Mouse (Mus musculus) layer of hippocampus, postnatal 10 days (tissue): ENCODE results near the gene Hlf. TPM values are rescaled to one million over a fixed set of nuclear protein-coding genes. Genes with fewer than 3 reads are reported as not detected.

Experiments
- DNase-seq, 2 experiments: peaks; one replicate each; pipeline ENCODE4 v3.0.0; 2021; ENCODE audit warnings: low spot score in 2 of 2
- long read RNA-seq: library from polyadenylated mRNA; stranded (forward); transcript quantifications from one replicate; pipeline ENCODE4 v2.0.0, GENCODE M21; 2023
- total RNA-seq, 2 experiments: library from RNA; stranded (reverse); gene quantifications; 2 replicates each; pipeline ENCODE4 v1.2.3; 2021

The Hlf gene
- 10 to 100 TPM; 29.6 to 31.3 TPM for total RNA-seq
- long read RNA-seq, full-length matches to known transcripts = 1 of 14 reads
- long read RNA-seq, partial matches to known transcripts = 1 of 14 reads
- long read RNA-seq, other reads (novel, unspliced or antisense) = 12 of 14 reads

DNA sequence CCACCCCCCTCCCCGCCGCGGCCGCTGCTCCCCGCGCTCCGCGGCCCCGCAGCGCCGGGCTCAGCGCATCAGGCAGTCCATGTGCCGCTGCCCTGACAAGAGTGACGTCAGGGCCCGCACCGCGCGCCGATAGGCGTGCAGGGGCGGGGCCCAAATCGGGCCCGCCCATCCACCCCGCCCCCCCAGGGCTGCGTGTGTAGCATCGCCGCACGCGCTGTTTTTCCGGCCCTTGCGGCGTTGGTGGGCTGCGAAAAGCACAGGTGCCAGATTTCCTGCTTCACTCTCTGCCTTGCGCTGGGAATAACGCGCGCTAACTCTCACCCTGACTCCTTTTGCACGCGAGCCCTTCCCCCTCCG is at the start of gene Hlf:
Gene Hlf, minus strand, starts transcription at position 79 of the 357 bp plus-strand sequence.
- peak; percentile 91 to 94 for DNase-seq

DNA sequence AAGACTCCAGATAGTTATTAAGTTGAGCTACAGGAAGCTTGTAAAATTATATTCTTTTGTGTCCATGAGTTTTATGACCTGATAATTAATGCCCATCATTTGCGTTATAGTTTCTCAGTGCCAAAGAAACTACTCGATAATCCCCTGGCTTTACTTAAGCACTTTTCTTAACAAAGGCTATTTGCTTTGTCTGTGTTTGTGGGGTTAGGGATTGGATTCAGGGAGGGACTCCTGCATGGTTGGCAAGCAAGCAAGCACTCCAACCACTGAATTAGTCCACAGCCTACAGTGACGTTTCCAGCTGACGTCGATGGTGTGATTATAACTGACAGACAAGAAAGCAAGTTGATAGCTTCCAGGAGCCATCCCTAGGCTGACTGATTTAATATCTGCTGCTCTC is 48.1 kb upstream of the Hlf start:
- DNase-seq = no peak

DNA sequence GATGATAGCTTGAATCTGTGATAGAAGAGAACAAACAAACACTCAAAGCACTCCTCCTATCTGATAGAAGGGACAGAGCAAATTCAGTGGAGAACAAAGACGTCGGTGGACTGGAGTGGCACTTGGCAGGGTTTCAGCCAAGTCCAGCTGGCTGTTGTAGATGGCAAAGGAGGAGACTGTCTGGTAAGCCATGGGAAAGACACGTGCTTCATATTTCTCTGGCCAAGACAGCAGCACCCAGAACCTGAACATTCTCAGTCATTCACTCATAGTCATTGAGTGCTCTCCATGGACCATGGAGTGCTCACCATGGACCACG is 34.5 kb upstream of the Hlf start:
- no peak for DNase-seq

DNA sequence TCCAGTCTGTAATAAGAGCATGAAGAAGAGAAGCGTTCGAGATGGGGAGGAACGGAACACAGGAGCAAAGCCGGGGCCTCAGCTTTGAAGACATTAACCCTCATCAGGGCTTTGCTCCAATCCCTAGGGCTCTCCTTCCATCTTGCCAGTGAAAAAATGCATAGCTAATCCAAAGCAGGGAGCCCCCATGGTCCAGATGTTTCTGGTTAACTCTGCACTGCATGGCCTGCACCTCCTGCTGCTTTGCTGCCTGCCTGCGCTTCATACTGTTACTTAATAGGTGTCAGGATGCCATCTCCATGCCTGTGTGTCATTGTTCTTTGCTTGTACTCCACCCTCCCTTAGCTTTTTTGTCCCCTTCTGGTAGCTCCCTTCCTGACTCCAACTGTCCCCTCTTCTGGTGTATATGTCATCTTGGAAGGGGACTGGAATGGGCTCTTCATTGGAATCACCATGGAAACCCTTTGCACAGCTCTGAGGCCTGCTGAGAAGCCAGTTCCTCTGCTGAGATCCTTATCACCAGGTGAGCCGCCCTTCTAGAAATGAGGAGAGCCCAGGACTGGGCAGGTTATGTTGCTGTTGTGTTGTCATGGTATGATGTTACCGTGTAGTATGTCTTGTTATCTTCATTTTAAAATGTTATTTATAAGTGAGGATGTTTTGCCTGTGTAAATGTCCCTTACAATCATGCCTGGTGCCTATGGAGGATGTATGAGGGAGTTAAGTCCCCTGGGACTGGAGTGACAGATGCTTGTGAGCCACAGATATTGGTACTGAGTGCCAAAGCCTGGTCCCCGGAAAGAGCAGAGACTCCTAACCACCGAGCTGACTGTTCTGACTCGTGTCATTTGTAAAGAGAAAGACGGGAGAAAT is 33.9 kb upstream of the Hlf start:
- no peak for DNase-seq

DNA sequence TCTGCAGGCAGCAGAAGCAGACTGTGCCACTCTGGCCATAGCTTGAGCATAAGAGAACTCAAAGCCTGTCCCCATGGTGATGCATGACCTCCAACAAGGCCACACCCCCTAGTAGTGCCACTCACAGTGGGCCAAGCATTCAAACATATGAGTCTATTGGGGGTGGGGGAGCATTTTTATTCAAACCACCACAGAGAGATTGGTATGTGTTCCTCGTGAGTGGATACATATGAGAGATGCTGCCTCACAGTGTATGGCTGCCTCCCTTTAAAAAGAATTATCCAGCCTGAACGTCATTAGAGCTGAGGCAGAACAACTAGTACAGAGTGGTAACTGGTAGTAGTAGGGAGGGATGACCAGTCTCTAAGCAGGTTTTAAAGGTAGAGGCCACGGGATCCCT is 33.2 kb upstream of the Hlf start:
- DNase-seq = no peak

DNA sequence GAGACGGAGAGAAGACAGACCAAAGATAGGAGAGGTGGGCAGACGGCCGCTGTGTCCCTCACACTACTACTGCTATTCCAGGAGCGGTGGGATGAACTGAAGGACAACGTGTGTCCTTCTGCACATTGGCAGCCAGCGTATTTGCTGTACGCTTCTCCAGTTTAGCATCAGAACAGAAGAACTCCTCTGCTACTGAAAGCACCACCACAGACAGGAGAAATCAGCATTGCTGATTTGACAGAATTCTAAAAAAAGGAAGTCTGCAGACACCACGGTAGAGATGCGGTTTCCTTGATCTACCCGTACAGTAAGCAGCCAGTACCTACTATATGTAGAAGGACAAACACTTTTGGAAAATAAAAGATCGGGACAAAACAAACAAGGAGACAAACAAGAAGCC is 29.0 kb upstream of the Hlf start:
- DNase-seq = no peak

DNA sequence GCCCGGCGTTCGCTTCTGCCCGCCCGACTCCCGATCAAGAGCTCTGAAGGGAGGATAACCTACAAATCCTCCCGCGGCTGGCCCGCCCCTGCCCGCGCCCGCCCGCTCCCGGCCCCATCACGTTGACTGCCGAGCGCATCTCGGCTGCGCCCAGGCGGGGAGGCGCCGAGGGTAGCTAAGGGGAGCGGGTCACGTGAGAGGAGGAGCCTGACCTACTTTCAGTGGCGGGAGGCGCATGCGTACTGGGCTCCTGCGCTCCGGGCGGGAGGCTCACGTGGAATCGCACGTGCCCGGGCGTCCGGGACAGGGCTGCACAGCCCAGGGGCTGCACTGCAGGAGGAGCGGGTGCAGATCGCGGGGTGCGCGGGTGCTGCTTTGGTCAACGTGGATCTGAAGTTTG is 27.2 kb upstream of the Hlf start:
- peak; percentile 99 for DNase-seq

DNA sequence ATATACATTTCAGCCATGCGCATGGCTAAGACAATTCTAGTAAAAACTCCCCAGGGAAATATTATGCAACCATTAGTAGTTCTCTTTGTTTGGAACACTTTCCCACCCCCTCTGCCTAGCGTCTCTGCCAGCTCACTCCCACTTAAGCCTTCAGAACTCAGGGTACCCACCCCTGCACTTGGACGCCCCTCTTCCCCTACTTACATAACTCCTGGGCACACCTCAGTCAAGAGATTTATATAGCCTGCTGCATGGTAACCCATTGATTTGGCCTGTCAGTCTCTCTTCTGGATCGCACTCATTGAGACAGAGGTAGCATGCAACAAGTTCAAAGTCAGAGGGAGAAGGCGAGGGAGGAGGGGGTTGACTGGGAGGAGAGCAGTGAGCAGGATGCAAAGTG is 26.3 kb upstream of the Hlf start:
- DNase-seq = no peak

DNA sequence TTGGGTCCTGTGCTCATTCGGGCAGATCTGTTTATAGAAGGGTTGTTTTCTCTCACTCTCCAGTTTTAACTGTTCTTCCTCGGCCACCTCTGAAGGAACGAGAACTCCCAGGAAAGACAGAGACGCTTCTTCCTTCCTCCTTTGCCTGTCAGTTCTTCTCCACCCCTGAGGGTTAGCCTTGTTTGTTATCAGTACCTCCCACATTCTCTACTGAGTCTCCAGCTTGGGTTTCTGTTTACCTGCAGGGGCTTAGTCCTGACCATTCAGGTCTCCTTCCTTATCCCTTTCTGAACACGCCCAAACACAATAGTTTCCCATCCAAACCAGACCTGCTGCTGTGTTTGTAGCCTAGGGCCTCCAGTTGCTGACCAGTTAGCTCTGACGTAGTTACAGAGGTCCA is 8.2 kb upstream of the Hlf start:
- DNase-seq = no peak

DNA sequence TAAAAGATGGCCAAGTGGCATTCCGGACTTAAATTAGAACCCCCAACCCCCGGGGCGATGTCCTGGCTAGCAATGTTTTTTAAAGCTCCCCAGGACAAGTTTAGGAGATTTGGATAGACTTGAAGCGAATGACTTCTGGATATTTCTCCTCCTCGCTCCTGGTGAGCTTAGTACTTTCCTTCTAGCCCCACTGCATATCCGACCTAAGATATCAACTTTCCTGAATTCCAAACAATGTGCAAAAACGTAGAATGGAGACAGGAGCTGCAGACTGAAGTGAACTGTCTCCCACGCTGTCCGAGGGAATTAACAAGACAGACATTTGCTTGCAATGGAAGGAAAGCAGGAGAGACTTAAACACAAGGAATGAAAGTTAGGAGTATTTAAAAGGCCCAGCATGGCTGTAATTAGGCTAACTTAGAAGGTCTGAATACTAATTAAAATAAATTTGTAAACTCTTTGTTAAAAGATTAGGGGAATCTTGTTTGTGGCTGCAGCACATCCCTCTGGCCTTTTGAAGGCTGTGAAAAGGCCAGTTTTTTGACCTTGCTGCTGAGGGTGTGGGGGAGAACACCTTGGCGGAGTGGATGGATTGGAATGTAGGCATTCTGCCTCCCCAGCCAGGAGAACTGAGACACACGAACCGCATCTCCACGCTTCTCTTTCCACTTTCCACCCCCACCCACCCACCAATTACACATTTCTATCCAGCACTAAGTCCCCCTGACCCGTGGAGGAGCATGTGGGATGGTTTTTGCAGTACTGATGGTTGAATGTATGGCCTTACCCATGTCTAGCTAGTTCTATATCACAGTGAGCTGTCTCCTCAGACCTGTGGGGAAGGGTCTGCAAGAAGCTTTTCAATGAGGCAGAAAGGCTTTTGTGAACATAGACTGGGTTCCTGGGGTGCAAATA is 833 bp upstream of the Hlf start:
- no peak for DNase-seq

DNA sequence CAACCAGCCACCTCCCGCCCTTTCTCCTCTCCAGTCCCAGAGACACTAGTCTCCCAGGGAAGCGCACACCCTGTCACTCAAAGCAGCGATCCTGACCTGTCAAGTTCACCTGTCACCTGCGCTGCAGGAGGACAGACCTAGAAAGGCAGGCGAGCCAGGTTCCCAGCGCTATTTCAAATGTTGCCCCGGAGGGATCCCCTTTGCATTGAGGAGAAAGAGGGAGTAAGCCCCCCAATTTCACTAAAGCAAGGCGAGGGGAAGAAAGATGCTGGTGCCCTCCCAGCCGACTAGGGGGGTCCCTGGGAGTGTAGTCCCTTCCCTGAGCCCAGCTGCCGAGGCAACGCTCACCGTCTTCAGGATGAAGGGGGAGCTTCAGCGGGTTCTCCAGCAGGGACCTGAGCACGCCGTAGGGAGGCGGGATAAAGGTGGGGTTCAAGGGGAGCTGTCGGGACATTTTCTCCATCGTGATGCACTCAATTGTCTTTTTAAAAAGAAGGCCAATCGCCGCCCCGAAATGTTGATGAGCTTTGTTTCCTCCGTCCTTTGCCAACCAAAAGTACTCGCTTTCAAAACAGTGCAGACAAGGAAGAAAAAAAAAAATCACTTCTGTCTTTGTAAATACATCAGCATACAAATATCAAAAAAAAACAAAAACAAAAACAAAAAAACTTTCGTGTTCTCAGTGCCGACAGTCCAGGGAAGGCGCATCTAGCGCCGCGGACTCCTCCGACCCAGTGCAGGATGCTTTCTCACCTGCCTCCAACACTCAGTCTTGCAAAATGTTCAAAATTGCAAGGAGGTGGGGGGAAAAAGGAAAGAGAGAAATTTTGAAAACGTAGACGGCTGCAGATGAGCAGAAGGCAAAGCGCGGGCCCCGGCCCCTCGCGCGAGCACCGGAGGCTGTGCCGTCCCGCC is 536 bp downstream of the Hlf start:
- DNase-seq = no peak

DNA sequence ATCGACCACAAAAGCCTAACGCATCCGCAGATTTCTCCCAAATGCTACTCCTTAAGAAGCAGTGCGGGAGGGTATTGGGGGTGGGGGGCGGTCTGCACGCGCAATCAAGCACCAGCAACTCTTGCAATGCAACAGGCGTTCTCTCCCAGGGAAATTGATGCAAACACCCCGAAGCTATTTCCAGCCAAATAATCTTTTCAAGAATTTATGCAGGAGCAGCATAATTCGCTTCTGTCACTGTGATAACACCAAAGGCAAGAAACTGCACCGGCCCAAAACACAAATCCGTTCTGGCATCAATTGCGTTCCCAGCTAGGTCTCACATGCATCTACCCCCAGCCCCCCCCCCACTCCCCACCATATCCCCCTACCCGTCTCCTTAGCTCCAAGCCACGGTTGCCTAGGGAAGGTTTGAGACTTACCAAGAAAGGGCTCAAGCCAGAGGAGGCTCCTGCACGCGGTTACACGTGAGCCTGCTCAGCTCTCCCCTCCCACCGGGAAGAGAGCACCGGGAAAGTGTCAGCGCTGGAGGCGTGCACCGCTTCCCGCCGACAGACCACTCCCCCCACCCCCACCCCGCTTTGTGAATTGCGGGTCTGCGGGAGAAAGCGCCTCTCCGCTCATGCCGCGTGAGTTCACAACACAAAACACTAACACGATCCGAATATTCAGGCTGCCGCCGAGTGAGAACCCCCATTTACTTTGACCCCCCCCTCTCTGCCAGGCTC is 1.4 kb downstream of the Hlf start:
- DNase-seq = peak; percentile 30 to 44

DNA sequence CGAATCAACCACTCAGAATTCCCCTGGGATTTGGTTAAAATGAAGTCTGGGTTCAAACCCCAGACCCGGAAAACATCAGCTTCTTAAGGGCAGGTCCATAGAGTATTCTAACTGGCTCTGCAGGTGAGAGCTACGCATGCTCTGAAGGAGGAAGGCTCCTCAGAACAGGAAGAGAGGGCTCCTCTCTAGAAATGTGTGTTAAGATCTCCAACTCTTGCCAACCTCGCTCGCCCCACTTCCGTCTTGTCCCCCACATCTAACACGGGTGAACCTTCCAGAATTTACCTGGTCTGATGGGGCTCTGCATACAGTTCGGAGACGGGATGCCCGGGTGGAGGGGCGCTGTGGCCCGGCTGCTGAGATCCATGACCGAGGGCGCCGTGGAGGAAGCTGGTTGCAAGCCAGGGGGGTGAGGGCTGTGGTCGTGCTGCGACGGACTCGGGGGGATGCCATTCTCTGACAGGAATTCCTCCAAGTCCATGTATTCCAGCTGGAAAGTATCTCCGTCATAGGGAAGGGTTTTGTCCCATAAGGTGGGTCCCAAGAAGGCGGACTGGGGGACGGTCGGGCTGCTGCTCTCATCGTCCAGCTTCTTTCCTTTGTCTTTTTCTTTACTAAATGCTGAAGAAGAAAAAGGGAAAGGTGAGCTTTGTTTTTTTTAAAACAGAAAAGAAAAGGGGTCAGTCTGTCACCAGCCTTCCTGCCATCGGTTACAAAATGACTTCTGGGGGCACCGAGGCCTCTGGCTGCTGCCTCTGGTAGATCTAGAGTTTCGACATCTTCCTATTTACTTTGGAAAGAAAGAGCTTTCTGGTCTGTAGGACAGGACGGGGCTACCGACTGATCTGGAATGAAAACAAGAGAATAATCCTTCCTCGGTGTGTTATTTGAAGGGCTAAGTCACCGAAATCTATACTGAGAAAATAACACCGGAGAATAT is 2.9 kb downstream of the Hlf start:
- DNase-seq = no peak

DNA sequence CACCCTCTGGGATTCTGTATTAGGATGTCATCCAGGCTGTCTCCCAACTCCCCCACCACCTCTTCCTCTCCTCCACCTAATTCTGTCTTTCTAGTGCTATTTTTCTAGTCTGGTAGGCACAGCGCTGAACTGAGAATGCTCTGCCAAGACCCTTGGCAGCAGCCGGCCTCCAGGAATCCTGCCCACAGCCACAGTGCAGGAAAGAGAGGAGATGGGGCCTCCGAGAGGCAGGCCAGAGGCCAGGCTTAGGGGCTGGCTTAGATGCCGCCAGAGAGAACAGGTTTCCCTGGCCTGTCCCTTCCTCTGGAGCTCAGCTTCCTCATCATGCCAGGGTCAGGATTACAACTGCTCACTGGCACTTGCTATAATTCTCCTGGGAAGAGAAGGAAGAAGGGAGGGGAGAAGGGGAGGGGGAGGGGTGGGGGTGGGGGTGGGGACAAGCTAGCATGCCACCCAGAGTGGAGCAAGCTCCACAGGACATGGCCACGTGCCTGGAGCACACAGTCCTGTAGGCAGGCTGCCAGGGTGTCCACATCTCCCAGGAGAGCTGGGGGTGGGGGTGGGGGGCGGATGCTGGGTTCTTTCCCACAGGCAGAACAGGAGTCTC is 8.6 kb downstream of the Hlf start:
- peak; percentile 78 to 84 for DNase-seq

DNA sequence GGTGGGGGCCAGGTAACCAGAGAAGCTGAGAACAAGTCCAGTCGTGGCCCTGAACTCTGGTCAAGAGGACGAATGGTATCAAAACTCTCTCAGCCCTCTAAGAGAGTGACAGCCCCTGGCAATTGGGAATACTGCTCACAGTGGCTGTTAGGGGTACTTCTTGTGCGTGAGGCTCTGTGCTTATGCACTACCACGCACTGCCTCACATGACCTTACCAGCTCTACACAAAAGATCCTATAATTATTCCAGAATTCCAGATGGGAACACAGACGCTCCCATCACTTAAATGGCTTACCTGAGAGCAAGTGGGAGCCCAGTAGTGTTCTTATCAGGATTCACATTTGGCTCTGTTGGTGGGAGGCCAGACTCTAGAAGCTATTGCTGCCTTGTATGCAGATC is 9.6 kb downstream of the Hlf start:
- DNase-seq = no peak

DNA sequence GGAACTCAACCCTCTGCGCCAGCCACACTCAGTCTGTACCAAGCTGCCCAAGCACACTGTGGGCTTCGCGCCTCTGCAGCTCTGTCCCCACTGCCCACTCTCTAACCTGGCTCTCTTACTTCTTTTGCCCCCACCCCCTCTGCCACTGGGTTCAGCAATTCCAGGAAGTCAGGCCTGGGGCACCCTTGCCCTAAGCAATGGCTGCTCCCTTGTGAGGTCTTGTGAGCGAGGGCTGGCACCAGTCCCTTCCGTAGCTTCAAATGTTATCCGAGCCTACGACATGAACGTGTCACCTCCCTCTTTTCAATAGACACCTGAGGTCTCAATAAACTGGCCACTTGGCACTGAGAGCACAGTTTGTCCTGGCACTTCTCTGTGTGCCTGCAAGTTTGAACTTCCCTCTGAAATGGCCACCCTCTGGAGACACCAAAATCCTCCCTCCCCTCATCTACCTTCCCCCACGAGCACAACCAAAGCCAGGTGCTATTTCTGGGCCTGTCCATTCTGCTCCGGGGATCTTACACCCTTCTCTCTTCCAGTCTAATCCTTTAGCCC is 10.5 kb downstream of the Hlf start:
- DNase-seq = no peak

DNA sequence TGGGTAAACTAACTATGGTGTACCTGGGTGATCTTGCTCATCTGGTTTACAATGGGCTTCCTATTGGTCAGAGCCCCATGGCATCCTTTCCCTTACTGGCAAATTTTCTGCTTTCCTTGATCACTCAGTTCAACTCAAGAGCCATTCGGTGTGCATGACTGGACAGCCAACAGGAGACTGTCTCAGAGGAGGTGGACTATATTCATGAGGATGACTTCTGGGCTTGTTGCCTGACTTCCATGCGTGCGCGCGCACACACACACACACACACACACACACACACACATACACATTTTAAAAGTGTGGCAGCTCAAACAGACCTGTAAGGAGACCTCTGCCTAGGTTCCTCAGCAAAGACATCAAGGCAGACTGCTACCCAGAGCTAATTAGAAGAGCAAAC is 12.7 kb downstream of the Hlf start:
- DNase-seq = no peak

DNA sequence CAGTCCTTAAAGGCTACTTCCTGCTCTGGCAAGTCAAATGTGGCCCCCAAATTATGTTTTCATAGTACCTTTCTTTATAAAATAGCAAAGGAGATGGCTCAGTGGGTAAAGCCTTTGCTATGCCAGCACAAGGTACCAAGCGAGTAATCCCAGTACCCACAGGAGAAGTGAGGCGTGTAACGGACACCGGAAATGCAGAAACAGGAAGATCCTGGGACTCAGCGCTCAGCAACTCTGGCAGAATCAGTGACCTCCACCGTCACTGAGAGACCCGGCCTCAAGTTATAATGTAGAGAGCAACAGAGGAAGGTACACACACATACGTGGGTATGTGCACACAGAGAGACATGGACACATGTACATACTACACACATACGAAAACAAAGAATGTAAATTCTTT is 14.3 kb downstream of the Hlf start:
- no peak for DNase-seq
